Mouse (Mus musculus): ENCODE data around the gene Mettl6.

The Mettl6 gene

GRCm38 (mm10) chr14:31494975-31495455 lies at the start of gene Mettl6:
Gene Mettl6 (minus strand): TSS chr14:31495040.
- peak; percentile 91 to 93 for DNase-seq

GRCm38 (mm10) chr14:31543885-31544442 lies 49.1 kb upstream of the Mettl6 start:
- no peak for DNase-seq

GRCm38 (mm10) chr14:31537298-31537697 lies 42.5 kb upstream of the Mettl6 start:
- DNase-seq = peak; percentile 60 to 77

- no peak for DNase-seq
Measured at GRCm38 (mm10) chr14:31532656-31533055, 37.8 kb upstream of the Mettl6 start.

- no peak for DNase-seq
Measured at GRCm38 (mm10) chr14:31531506-31532148, 36.8 kb upstream of the Mettl6 start.

GRCm38 (mm10) chr14:31530847-31531246 lies 36.0 kb upstream of the Mettl6 start:
- DNase-seq = no peak

GRCm38 (mm10) chr14:31525040-31525810 lies 30.4 kb upstream of the Mettl6 start:
- DNase-seq = no peak

GRCm38 (mm10) chr14:31521318-31521717 lies 26.5 kb upstream of the Mettl6 start:
- peak; percentile 18 to 29 for DNase-seq

GRCm38 (mm10) chr14:31519165-31519564 lies 24.3 kb upstream of the Mettl6 start:
- no peak for DNase-seq

- no peak for DNase-seq
Measured at GRCm38 (mm10) chr14:31515895-31516294, 21.1 kb upstream of the Mettl6 start.

GRCm38 (mm10) chr14:31510322-31510721 lies 15.5 kb upstream of the Mettl6 start:
- DNase-seq = no peak

- DNase-seq = peak; percentile 31 to 36
Measured at GRCm38 (mm10) chr14:31509911-31510310, 15.1 kb upstream of the Mettl6 start.

- DNase-seq = peak; percentile 65 to 77
Measured at GRCm38 (mm10) chr14:31506456-31506855, 11.6 kb upstream of the Mettl6 start.

GRCm38 (mm10) chr14:31503406-31503805 lies 8.6 kb upstream of the Mettl6 start:
- DNase-seq = no peak

- DNase-seq = no peak
Measured at GRCm38 (mm10) chr14:31499526-31499925, 4.7 kb upstream of the Mettl6 start.

GRCm38 (mm10) chr14:31496241-31496646 lies 1.4 kb upstream of the Mettl6 start:
- no peak for DNase-seq

GRCm38 (mm10) chr14:31495538-31495937 lies 698 bp upstream of the Mettl6 start:
- DNase-seq = no peak

- DNase-seq = peak in 1 of 2 experiments; percentile 27
Measured at GRCm38 (mm10) chr14:31494349-31494974, 378 bp downstream of the Mettl6 start, which contains the start of gene Eaf1. Gene Eaf1 (plus strand): TSS chr14:31494399.

- no peak for DNase-seq
Measured at GRCm38 (mm10) chr14:31493901-31494300, 939 bp downstream of the Mettl6 start.

GRCm38 (mm10) chr14:31488055-31488454 lies 6.8 kb downstream of the Mettl6 start:
- DNase-seq = no peak

GRCm38 (mm10) chr14:31486465-31486864 lies 8.4 kb downstream of the Mettl6 start:
- DNase-seq = no peak

- no peak for DNase-seq
Measured at GRCm38 (mm10) chr14:31482417-31482816, 12.4 kb downstream of the Mettl6 start.

GRCm38 (mm10) chr14:31473297-31473696 lies 21.5 kb downstream of the Mettl6 start:
- no peak for DNase-seq

All from cerebellum, adult 18-20 months (tissue).